In the genomic region with DNA sequence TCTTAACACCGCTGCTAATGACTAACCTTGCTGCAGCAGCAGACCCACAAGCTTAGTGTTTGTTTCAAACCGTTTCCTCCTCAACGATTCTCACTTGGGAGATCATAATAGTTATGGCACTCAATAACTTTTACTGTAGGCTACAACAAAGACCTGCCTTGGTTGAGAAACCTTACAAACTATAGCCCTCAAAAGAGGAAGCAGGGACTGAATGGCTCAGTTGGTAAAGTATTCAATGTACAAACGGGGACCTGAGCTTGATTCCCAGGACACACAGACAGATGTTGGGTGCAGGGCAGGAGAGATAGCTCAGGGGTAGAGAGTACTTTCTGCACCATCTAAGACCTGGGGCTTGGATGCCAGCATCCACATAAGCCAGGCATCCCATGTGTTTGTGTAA, we compare ENCODE assay signal across 9 mouse cellular contexts.
"Had no signal": no experiment of that assay in that cellular context is flagged by ENCODE, and none has a peak within 500 bp of the region (broad histone marks: within the 10 kb centered on the region; RNA-seq: fewer than 3 reads in every experiment).

No protein-coding gene starts in this region.

- H3K9me3 ChIP-seq: limb, embryonic 13.5 days; midbrain, embryonic 13.5 days had no signal

- DNase-seq: kidney, adult 9 months; kidney, postnatal 36 days; lung, adult 18-20 months; spleen, adult 18-20 months; thymus, postnatal 36 days had no signal

- H3K27me3 ChIP-seq: limb, embryonic 13.5 days had no signal

- H3K27ac ChIP-seq: kidney, postnatal 0 days; liver, embryonic 14.5 days; midbrain, embryonic 13.5 days had no signal

- H3K36me3 ChIP-seq: limb, embryonic 13.5 days; midbrain, embryonic 13.5 days had no signal

- H3K4me3 ChIP-seq: limb, embryonic 13.5 days; midbrain, embryonic 13.5 days had no signal
